Mouse (Mus musculus) skeletal muscle tissue, adult 2 months (tissue): ENCODE results near the gene Gigyf1.

Source experiments
- DNase-seq: peaks from one replicate; pipeline ENCODE4 v3.0.0-alpha.2; 2012; ENCODE audit warnings: low read depth, low spot score

Gigyf1 gene

GRCm38 (mm10) chr5:137518436-137518835 is at the start of gene Gigyf1:
Gigyf1 (plus strand) TSS chr5:137518548.
- no peak for DNase-seq

GRCm38 (mm10) chr5:137472252-137472904 is 46.0 kb upstream of the Gigyf1 start:
- no peak for DNase-seq

GRCm38 (mm10) chr5:137474351-137474750 is 44.0 kb upstream of the Gigyf1 start:
- DNase-seq, result no peak

- DNase-seq, result no peak
Observed at GRCm38 (mm10) chr5:137476964-137477363, 41.4 kb upstream of the Gigyf1 start, which contains the start of gene Zan. Zan (minus strand) TSS chr5:137477064.

- DNase-seq, result peak; percentile 76
Observed at GRCm38 (mm10) chr5:137481138-137481537, 37.2 kb upstream of the Gigyf1 start.

GRCm38 (mm10) chr5:137481897-137482296 is 36.5 kb upstream of the Gigyf1 start:
- DNase-seq, result no peak

- no peak for DNase-seq
Observed at GRCm38 (mm10) chr5:137485071-137485850, 33.1 kb upstream of the Gigyf1 start.

GRCm38 (mm10) chr5:137485851-137486155 is 32.5 kb upstream of the Gigyf1 start:
- DNase-seq, result no peak

GRCm38 (mm10) chr5:137487616-137488015 is 30.7 kb upstream of the Gigyf1 start:
- no peak for DNase-seq

- peak; percentile 53 for DNase-seq
Observed at GRCm38 (mm10) chr5:137491559-137491958, 26.8 kb upstream of the Gigyf1 start.

- DNase-seq, result no peak
Observed at GRCm38 (mm10) chr5:137493831-137494230, 24.5 kb upstream of the Gigyf1 start.

- DNase-seq, result no peak
Observed at GRCm38 (mm10) chr5:137500186-137500585, 18.2 kb upstream of the Gigyf1 start.

GRCm38 (mm10) chr5:137501709-137502666 is 16.4 kb upstream of the Gigyf1 start, which contains the start of gene Pop7:
Pop7 (minus strand) TSS chr5:137502518.
- DNase-seq, result peak; percentile 100

GRCm38 (mm10) chr5:137502667-137503110 is 15.7 kb upstream of the Gigyf1 start:
- DNase-seq, result peak; percentile 91

- no peak for DNase-seq
Observed at GRCm38 (mm10) chr5:137504041-137504440, 14.3 kb upstream of the Gigyf1 start.

GRCm38 (mm10) chr5:137510014-137510501 is 8.3 kb upstream of the Gigyf1 start:
- peak; percentile 56 for DNase-seq

- DNase-seq, result no peak
Observed at GRCm38 (mm10) chr5:137510573-137511390, 7.6 kb upstream of the Gigyf1 start.

GRCm38 (mm10) chr5:137511706-137512105 is 6.6 kb upstream of the Gigyf1 start:
- no peak for DNase-seq

- DNase-seq, result no peak
Observed at GRCm38 (mm10) chr5:137512847-137513794, 5.2 kb upstream of the Gigyf1 start.
